Mouse (Mus musculus) thymus, adult 2 months (tissue): ENCODE measurements around the gene Kctd19. TPM values are rescaled to one million over a fixed set of nuclear protein-coding genes. Genes with fewer than 3 reads are reported as not detected.

Experiments
- DNase-seq: peaks from one replicate; pipeline ENCODE4 v3.0.0; 2021
- H3K27ac ChIP-seq: fragments of 200-500 bp; 2 replicates; pipeline ENCODE4 v1.5.1; 2012; ENCODE audit warnings: low read length, control low read depth; ENCODE audit not compliant: control insufficient read depth, insufficient read depth
- H3K27me3 ChIP-seq: fragments of 200-500 bp; 2 replicates; pipeline ENCODE4 v1.6.1; 2012; ENCODE audit warnings: mild to moderate bottlenecking, low read length, moderate library complexity, mixed read lengths; ENCODE audit not compliant: control insufficient read depth, insufficient read depth
- H3K36me3 ChIP-seq: fragments of 200-500 bp; 2 replicates; pipeline ENCODE4 v1.6.1; 2012; ENCODE audit warnings: mild to moderate bottlenecking, low read length, moderate library complexity; ENCODE audit not compliant: control insufficient read depth, insufficient read depth
- H3K4me1 ChIP-seq: fragments of 200-500 bp; replicated peaks from 2 replicates; pipeline ENCODE4 v1.6.1; 2012; ENCODE audit warnings: low read length; ENCODE audit not compliant: control insufficient read depth, insufficient read depth
- H3K4me3 ChIP-seq: fragments of 200-500 bp; 2 replicates; pipeline ENCODE4 v1.5.1; 2012; ENCODE audit warnings: mild to moderate bottlenecking, low read length, control low read depth, moderate library complexity; ENCODE audit not compliant: control insufficient read depth, insufficient read depth
- CTCF ChIP-seq: fragments of 200-500 bp; IDR thresholded peaks from 2 replicates; pipeline ENCODE4 v1.5.1; 2012; ENCODE audit warnings: mild to moderate bottlenecking, control low read depth, low read length, moderate library complexity, borderline replicate concordance; ENCODE audit not compliant: control insufficient read depth, poor library complexity, insufficient read depth; ENCODE audit errors: extremely low read depth
- POLR2A ChIP-seq: fragments of 200-500 bp; IDR thresholded peaks from 2 replicates; pipeline ENCODE4 v1.6.1; 2012; ENCODE audit warnings: mild to moderate bottlenecking, low read length, control low read depth, moderate library complexity; ENCODE audit not compliant: control insufficient read depth, poor library complexity, insufficient read depth; ENCODE audit errors: extremely low read depth
- WGBS: fragments of 180-500 bp; shearing (Covaris S2); methylation state at CpG from one replicate; pipeline ENCODE4 v1.1.7; 2018; 5-methylcytosine and 5-hydroxymethylcytosine counted together
- polyA plus RNA-seq: library from polyadenylated mRNA; depleted of rRNA; stranded (reverse); fragments of >200 nt; gene quantifications from 2 replicates; pipeline ENCODE4 v1.2.3, GENCODE M21; 2012

The Kctd19 gene
- polyA plus RNA-seq, 1 experiment = 0.07 TPM

GRCm38 (mm10) chr8:105441433-105441832 is 28.1 kb upstream of the Kctd19 start:
- Histone ChIP-seq H3K27me3 (no peaks in the 10 kb centered on the region), H3K4me3 (no peak overlapping the region), H3K4me1 (no peaks in the 10 kb centered on the region), H3K27ac (no peak overlapping the region), H3K36me3 (no peaks in the 10 kb centered on the region)
- peak; percentile 46 for DNase-seq
- WGBS = 13% methylated on average over 6 of the region's 6 CpGs
- TF ChIP-seq POLR2A = no peak
- peak; percentile 37; the same call in 1 of the 2 replicates for TF ChIP-seq CTCF

- peaks cover 8% of the 10 kb centered on the region; the same call in 1 of the 2 replicates for H3K4me1 ChIP-seq
- TF ChIP-seq POLR2A (no peak), CTCF (no peak)
- no peaks in the 10 kb centered on the region for H3K27me3 ChIP-seq
- DNase-seq = peak; percentile 51
- no peak overlapping the region for H3K27ac ChIP-seq
- WGBS = 76% methylated on average over 5 of the region's 5 CpGs
- no peak overlapping the region for H3K4me3 ChIP-seq
- H3K36me3 ChIP-seq = no peaks in the 10 kb centered on the region
Measured at GRCm38 (mm10) chr8:105438865-105439264, 25.6 kb upstream of the Kctd19 start.

DNA sequence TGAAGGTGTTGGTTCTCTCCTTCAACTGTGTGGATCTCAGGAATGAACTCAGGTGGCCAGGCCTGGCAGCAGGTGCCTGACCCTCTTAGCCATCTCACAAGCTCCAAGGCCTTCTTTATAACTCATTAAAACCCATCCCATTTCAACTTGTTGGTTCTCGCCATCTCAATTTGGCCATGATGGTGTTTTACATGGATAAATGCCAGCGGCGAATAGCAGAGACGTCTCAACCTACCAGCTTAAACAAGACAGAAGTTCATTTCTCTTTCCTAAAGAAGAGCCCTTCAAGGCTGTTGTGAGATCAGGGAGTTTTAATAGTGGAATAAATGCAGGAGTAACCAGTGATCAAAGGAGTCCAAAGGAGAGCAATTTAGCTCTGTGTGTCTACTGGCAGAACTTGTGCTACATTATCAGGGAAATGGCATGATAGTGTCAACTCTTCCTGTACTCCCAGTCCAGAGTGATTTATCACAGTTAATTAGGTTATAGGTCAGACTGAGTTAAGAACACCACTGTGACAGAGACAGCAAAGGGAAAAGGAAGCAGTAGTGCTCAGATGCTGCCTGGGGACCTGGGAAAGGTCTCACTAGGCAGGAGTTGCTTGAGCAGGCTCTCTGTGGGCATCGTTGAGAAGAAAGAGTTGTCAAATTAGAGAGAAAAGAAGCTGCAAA is 23.9 kb upstream of the Kctd19 start:
- H3K27me3 ChIP-seq = no peaks in the 10 kb centered on the region
- no peaks in the 10 kb centered on the region for H3K36me3 ChIP-seq
- H3K27ac ChIP-seq = no peak overlapping the region
- no peak for TF ChIP-seq POLR2A
- no peak for TF ChIP-seq CTCF
- H3K4me3 ChIP-seq = no peak overlapping the region
- DNase-seq = no peak
- WGBS = 90% methylated on average over 5 of the region's 5 CpGs
- peaks cover 13% of the 10 kb centered on the region for H3K4me1 ChIP-seq

DNA sequence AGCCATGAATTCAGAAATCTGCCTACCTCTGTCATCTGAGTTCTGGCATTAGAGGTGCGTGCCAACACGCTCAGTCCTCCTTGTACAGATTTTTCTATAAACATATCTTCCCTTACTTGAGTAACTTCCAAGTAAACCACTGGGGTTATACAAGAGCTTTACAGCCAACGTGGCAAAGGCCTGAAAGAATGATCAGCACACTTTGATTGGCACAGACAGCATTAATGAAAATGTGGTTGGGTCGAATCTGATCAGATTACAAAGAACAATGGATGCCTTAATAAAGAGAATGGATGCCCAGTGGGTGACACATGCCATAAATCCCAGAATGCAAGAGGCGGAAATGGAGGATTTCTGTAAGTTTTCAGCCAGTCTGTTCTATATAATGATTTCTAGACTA is 22.9 kb upstream of the Kctd19 start:
- Histone ChIP-seq H3K27me3 (no peaks in the 10 kb centered on the region), H3K4me3 (no peak overlapping the region), H3K4me1 (peaks cover 13% of the 10 kb centered on the region), H3K36me3 (no peaks in the 10 kb centered on the region), H3K27ac (no peak overlapping the region)
- no peak for DNase-seq
- TF ChIP-seq POLR2A = no peak
- TF ChIP-seq CTCF = no peak
- WGBS = 88% methylated on average over 5 of the region's 5 CpGs

DNA sequence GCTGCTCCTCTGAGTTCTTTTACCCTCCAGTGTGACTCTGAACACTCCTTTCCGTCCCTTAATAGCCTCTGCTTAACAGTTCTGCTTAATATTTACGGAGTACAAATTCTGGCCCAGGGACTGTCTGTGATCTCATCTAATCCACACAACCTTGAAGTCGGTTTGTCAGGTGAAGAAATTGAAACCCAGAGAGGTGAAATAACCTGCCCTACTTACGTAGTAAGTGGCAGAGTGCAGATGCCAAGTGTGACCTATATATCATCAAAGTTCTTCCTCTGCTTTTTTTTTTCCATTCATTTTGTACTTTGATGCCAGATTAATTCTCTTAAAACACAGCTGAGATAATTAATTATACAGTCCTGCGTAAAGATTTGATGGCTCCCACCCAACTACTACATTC is 20.8 kb upstream of the Kctd19 start:
- H3K27ac ChIP-seq = no peak overlapping the region; the same call in 1 of the 2 replicates
- TF ChIP-seq CTCF (no peak), POLR2A (no peak)
- WGBS = 74% methylated on average over 5 of the region's 5 CpGs
- no peaks in the 10 kb centered on the region for H3K36me3 ChIP-seq
- H3K4me3 ChIP-seq = no peak overlapping the region
- no peak for DNase-seq
- peaks cover 13% of the 10 kb centered on the region for H3K4me1 ChIP-seq
- H3K27me3 ChIP-seq = no peaks in the 10 kb centered on the region

DNA sequence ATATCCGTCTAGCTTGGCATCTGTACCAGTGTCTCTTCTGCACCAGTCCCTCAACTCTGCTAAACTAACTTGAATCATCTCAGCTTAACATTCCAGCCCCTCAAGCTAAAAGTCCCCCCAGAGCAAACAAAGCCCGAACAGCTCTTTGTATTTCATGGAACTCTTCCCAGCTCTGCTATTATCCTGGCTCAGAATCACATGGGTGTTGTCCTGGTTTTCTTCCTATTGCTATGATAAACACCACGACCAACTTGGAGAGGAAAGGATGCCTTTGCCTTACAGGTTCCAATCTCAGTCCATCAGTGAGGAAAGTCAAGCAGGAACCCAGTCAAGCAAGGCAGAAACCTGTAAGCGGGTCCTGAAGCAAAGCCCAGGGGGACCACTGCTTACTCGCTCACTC is 20.2 kb upstream of the Kctd19 start:
- no peak for DNase-seq
- no peaks in the 10 kb centered on the region for H3K27me3 ChIP-seq
- H3K27ac ChIP-seq = 0 out of 2 replicates have a peak overlapping the region, but pooled peaks have one; percentile 5
- peaks cover 13% of the 10 kb centered on the region for H3K4me1 ChIP-seq
- no peaks in the 10 kb centered on the region for H3K36me3 ChIP-seq
- 83% methylated on average over 5 of the region's 5 CpGs for WGBS
- no peak for TF ChIP-seq POLR2A
- TF ChIP-seq CTCF = no peak
- H3K4me3 ChIP-seq = no peak overlapping the region

DNA sequence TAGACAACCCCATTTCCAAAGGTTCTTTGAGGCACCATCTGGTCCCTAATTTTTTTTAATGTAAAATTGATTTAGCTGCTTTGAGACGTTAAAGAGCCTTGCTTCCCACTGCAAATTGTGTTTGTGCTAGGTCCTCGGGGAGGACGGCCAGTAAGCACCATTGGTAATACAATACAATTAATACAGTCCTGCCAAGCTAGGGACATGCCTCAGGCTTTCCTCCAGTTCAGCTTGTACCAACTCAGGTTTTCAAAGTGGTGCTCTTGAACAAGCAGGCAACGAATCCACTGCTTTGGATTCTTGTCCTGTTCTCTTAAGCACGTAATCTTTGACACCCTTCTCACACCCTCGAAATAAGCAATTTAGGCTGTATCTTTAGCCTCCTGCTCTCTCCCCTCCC is 19.7 kb upstream of the Kctd19 start:
- H3K27ac ChIP-seq = no peak overlapping the region
- whole genome bisulfite sequencing = 85% methylated on average over 6 of the region's 6 CpGs
- DNase-seq = no peak
- no peaks in the 10 kb centered on the region for H3K27me3 ChIP-seq
- H3K36me3 ChIP-seq = no peaks in the 10 kb centered on the region
- no peak overlapping the region for H3K4me3 ChIP-seq
- no peak for TF ChIP-seq POLR2A
- TF ChIP-seq CTCF = no peak
- H3K4me1 ChIP-seq = peaks cover 13% of the 10 kb centered on the region
